Mouse (Mus musculus): Measurements from ENCODE around the gene BC147527. TPM values are rescaled to one million over a fixed set of nuclear protein-coding genes. Genes with fewer than 3 reads are reported as not detected.
"Not testable (repeated sequence)": the region's sequence is repeated elsewhere in the genome, so short reads cannot be mapped to it uniquely, and the experiment has no call there.

The BC147527 gene
- 0.41 and 0.62 TPM in 2 replicates for polyA plus RNA-seq (2015; fragmentation: Nextera tagmentation; extraction: Ambion mirVana)

- H3K4me2 ChIP-seq (replicated peaks; ENCODE audit: low read depth), result no peak within 1 kb of the TSS
- 32% methylated on average over 2 of the region's 2 CpGs for WGBS
- H3K4me1 ChIP-seq (replicated peaks; ENCODE audit: control insufficient read depth, insufficient read depth), result no peaks in the 10 kb centered on the region
- DNase-seq (ENCODE audit: low spot score) (no peak), ATAC-seq (ENCODE audit: low FRiP score, low TSS enrichment) (no peak)
- no peak within 1 kb of the TSS for H3K4me3 ChIP-seq (ENCODE audit: low read depth, low read length)
- no peaks in the 10 kb centered on the region for H3K27me3 ChIP-seq (ENCODE audit: control insufficient read depth, insufficient read depth, low read length)
- no peaks in the 10 kb centered on the region for H3K36me3 ChIP-seq (ENCODE audit: control insufficient read depth, insufficient read depth, low read length)
- H3K9me3 ChIP-seq (ENCODE audit: control insufficient read depth, low read length), result no peaks in the 10 kb centered on the region
- no peak within 1 kb of the TSS for H3K27ac ChIP-seq (replicated peaks)
- TF ChIP-seq CTCF (IDR thresholded peaks at IDR 0.05; ENCODE audit: low read depth), result no peak
- TF ChIP-seq EP300 (optimal IDR thresholded peaks at IDR 0.05), result no peak
- no peak within 1 kb of the TSS for H3K9ac ChIP-seq (ENCODE audit: low read length)
Observed at GRCm38 (mm10) chr13:120299991-120300442, at the start of gene BC147527. TSS of gene BC147527 (plus strand) at chr13:120300392.

DNA sequence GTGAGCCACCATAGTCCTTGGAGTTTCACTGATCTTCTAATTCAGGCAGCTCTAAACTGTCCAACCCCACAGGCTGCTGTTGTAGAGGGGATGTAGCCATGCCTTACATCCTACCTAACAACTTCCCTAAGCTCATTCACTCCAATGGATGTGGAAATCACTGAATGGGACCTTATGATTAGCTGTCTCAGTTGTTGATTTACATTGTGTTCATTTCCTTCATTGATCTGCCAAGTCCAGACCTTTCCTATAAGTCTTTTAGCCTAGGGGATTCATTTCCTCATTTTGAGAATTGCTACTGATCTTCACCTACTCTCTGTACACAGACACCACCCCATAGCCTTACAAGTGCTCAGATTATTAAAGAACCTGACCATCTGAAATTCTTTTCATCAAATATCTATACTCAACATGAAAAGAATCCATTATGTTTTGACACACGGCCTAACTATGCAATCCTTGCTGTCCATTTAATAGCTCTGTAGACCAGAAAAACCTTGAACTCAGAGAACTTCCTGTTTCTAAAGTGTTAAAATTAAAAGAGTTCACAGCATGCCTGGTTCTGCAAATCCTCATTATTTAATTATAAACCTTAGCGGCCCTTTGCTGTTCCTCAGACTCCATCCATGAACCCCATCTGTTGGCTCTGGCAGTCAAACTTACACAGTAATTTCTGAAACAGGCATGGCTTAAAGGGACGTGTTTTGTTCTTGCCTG lies 48.8 kb upstream of the BC147527 start:
- H3K9me3 ChIP-seq (ENCODE audit: control insufficient read depth, low read length); H3K9ac ChIP-seq (ENCODE audit: low read length); H3K4me1 ChIP-seq (replicated peaks; ENCODE audit: control insufficient read depth, insufficient read depth); H3K27ac ChIP-seq (replicated peaks); ATAC-seq (ENCODE audit: low FRiP score, low TSS enrichment); H3K36me3 ChIP-seq (ENCODE audit: control insufficient read depth, insufficient read depth, low read length); H3K4me2 ChIP-seq (replicated peaks; ENCODE audit: low read depth); H3K27me3 ChIP-seq (ENCODE audit: control insufficient read depth, insufficient read depth, low read length); H3K4me3 ChIP-seq (ENCODE audit: low read depth, low read length); DNase-seq (ENCODE audit: low spot score): not testable (repeated sequence)
- 61% methylated on average over 2 of the region's 3 CpGs for WGBS

- not testable (repeated sequence) for H3K9me3 ChIP-seq (ENCODE audit: control insufficient read depth, low read length); DNase-seq (ENCODE audit: low spot score); H3K36me3 ChIP-seq (ENCODE audit: control insufficient read depth, insufficient read depth, low read length); H3K27me3 ChIP-seq (ENCODE audit: control insufficient read depth, insufficient read depth, low read length); H3K4me2 ChIP-seq (replicated peaks; ENCODE audit: low read depth); ATAC-seq (ENCODE audit: low FRiP score, low TSS enrichment); H3K27ac ChIP-seq (replicated peaks); H3K4me3 ChIP-seq (ENCODE audit: low read depth, low read length); H3K4me1 ChIP-seq (replicated peaks; ENCODE audit: control insufficient read depth, insufficient read depth); H3K9ac ChIP-seq (ENCODE audit: low read length)
- 82% methylated on average over 3 of the region's 3 CpGs for WGBS
Observed at GRCm38 (mm10) chr13:120258817-120259658, 41.2 kb upstream of the BC147527 start.

DNA sequence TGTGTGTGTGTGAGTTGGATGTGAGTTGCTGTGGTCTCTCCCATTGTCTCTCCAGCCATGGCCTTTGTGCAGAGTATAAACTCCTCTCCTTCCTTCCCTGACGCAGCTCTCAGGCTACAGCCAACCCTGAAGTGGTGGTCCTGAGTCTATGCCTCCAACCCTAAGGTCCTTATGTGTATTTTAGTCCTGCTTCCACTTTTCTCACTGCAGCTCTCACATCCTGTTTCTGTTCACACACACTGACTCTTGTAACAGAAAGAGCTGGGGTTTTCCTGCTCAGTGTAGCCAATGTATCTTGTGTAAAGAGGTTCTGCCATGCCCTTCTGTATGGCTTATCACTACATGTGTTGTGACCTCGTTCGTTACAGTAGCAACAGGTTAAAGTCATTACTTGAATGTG lies 40.5 kb upstream of the BC147527 start:
- 59% methylated on average over 3 of the region's 3 CpGs for WGBS
- H3K9me3 ChIP-seq (ENCODE audit: control insufficient read depth, low read length); H3K4me2 ChIP-seq (replicated peaks; ENCODE audit: low read depth); H3K4me3 ChIP-seq (ENCODE audit: low read depth, low read length); H3K27me3 ChIP-seq (ENCODE audit: control insufficient read depth, insufficient read depth, low read length); DNase-seq (ENCODE audit: low spot score); ATAC-seq (ENCODE audit: low FRiP score, low TSS enrichment); H3K9ac ChIP-seq (ENCODE audit: low read length); H3K4me1 ChIP-seq (replicated peaks; ENCODE audit: control insufficient read depth, insufficient read depth); H3K27ac ChIP-seq (replicated peaks); H3K36me3 ChIP-seq (ENCODE audit: control insufficient read depth, insufficient read depth, low read length): not testable (repeated sequence)

DNA sequence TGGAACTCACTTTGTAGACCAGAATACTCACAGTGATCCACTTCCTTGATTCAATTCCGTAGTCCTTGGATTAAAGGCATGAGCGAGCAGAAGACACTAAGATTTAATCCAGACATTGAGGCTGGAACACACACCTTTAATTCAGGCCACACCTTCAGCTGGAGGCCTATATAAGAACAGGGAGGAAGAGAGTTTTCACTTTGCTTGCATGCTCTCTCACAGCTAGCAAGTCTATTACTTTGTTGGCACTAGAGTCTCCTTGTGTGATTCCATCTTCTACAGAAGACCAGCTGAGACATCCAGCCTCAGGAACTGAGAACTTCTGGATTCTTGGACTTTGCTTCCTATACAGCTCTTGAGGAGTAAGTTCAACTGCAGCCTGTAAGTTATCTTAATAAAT lies 37.3 kb upstream of the BC147527 start, which contains the start of gene AF067061:
TSS of gene AF067061 (plus strand) at position 245 of the 400 bp plus-strand sequence.
- WGBS, result 78% methylated on average over 2 of the region's 2 CpGs
- not testable (repeated sequence) for H3K27ac ChIP-seq (replicated peaks); H3K4me3 ChIP-seq (ENCODE audit: low read depth, low read length); H3K4me2 ChIP-seq (replicated peaks; ENCODE audit: low read depth); H3K36me3 ChIP-seq (ENCODE audit: control insufficient read depth, insufficient read depth, low read length); H3K9me3 ChIP-seq (ENCODE audit: control insufficient read depth, low read length); H3K9ac ChIP-seq (ENCODE audit: low read length); ATAC-seq (ENCODE audit: low FRiP score, low TSS enrichment); DNase-seq (ENCODE audit: low spot score); H3K4me1 ChIP-seq (replicated peaks; ENCODE audit: control insufficient read depth, insufficient read depth); H3K27me3 ChIP-seq (ENCODE audit: control insufficient read depth, insufficient read depth, low read length)

- H3K36me3 ChIP-seq (ENCODE audit: control insufficient read depth, insufficient read depth, low read length); H3K9me3 ChIP-seq (ENCODE audit: control insufficient read depth, low read length); H3K9ac ChIP-seq (ENCODE audit: low read length); H3K27me3 ChIP-seq (ENCODE audit: control insufficient read depth, insufficient read depth, low read length); H3K4me1 ChIP-seq (replicated peaks; ENCODE audit: control insufficient read depth, insufficient read depth); DNase-seq (ENCODE audit: low spot score); H3K4me3 ChIP-seq (ENCODE audit: low read depth, low read length); ATAC-seq (ENCODE audit: low FRiP score, low TSS enrichment); H3K4me2 ChIP-seq (replicated peaks; ENCODE audit: low read depth); H3K27ac ChIP-seq (replicated peaks): not testable (repeated sequence)
- WGBS, result 31% methylated on average over 1 of the region's 2 CpGs
Observed at GRCm38 (mm10) chr13:120277837-120278236, 22.4 kb upstream of the BC147527 start.
